In the genomic region with DNA sequence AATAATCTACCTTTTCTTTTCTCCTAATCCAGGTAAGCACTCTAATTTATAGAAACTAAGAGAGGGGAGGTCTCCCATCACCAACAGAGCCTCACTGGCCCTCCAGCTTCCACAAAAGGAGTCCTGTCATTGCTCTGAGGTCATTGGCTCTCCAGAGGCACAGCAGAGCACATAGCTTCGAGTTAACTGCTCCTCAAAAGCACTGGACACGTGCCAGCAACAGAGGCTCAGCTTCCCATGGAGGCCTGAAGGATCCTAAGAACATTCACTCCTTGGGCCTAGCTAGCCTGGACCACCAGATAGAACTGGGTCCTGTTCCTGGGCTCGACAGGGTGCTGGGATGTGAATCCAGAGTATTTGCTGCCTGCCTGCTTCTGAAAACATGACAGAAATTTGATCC, we compare ENCODE assay signal across 8 mouse cellular contexts. TPM values are rescaled to one million over a fixed set of nuclear protein-coding genes. Genes with fewer than 3 reads are reported as not detected.
A peak's percentile ranks its signal among the peaks of the same experiment; 100 is the strongest.
DNase-seq lines count a peak whose midpoint lies in the region; ATAC-seq and TF ChIP-seq lines count a peak whose summit lies in the region.
"Had no signal": no experiment of that assay in that cellular context is flagged by ENCODE, and none has a peak within 500 bp of the region (broad histone marks: within the 10 kb centered on the region; RNA-seq: fewer than 3 reads in every experiment).

No protein-coding gene starts in this region.

- no peak overlapping the region for H3K27ac ChIP-seq in limb, embryonic 14.5 days (replicated peaks; ENCODE audit: low read depth, low read length)
- H3K27ac ChIP-seq in liver, embryonic 11.5 days (ENCODE audit: low read depth, low read length), result no peak overlapping the region
- H3K27ac ChIP-seq: hindbrain, embryonic 15.5 days had no signal

- peak; percentile 41 for DNase-seq in layer of hippocampus, adult 11-12 months (ENCODE audit: low spot score)
- DNase-seq in layer of hippocampus, postnatal 36 days, result no peak
- DNase-seq in adrenal gland, postnatal 36 days, result peak; percentile 51 to 66
- DNase-seq in cerebellum, postnatal 10 days, result peak; percentile 68
- DNase-seq in limb, embryonic 14.5 days (ENCODE audit: low spot score), result peak; percentile 25
- DNase-seq in liver, embryonic 11.5 days (ENCODE audit: low spot score), result no peak
- no peak for DNase-seq in spleen, postnatal 10 days (ENCODE audit: low spot score in 2 of 2)

- H3K27me3 ChIP-seq in limb, embryonic 14.5 days (ENCODE audit: control insufficient read depth, insufficient read depth, low read length), result no peaks in the 10 kb centered on the region
- no peaks in the 10 kb centered on the region for H3K27me3 ChIP-seq in liver, embryonic 11.5 days (replicated peaks; ENCODE audit: control insufficient read depth, insufficient read depth, low read length)
- H3K27me3 ChIP-seq: hindbrain, embryonic 15.5 days had no signal

- ATAC-seq in limb, embryonic 14.5 days (ENCODE audit: low FRiP score, low read depth), result no peak
- ATAC-seq in liver, embryonic 11.5 days (replicated peaks; ENCODE audit: low FRiP score), result no peak

- TF ChIP-seq POLR2A in limb, embryonic 14.5 days (IDR thresholded peaks at IDR 0.05; ENCODE audit: borderline replicate concordance, extremely low read depth, insufficient read depth, insufficient read length), result no peak

- H3K36me3 ChIP-seq in limb, embryonic 14.5 days (ENCODE audit: control insufficient read depth, insufficient read depth, low read length), result 0 out of 2 replicates have a peak, but pooled peaks cover 6% of the 10 kb centered on the region
- no peaks in the 10 kb centered on the region for H3K36me3 ChIP-seq in liver, embryonic 11.5 days (ENCODE audit: control insufficient read depth, insufficient read depth, low read length)
- H3K36me3 ChIP-seq: hindbrain, embryonic 15.5 days had no signal

- H3K4me2 ChIP-seq in limb, embryonic 14.5 days (replicated peaks; ENCODE audit: low read depth, low read length, severe bottlenecking), result no peak overlapping the region
- H3K4me2 ChIP-seq in liver, embryonic 11.5 days, result no peak overlapping the region
- H3K4me2 ChIP-seq: hindbrain, embryonic 15.5 days had no signal

- peaks cover 18% of the 10 kb centered on the region for H3K4me1 ChIP-seq in limb, embryonic 14.5 days (ENCODE audit: control insufficient read depth, insufficient read depth, low read length)
- peaks cover 24% of the 10 kb centered on the region for H3K4me1 ChIP-seq in liver, embryonic 11.5 days (replicated peaks; ENCODE audit: control insufficient read depth, insufficient read depth, low read length)

- no peaks in the 10 kb centered on the region for H3K9me3 ChIP-seq in limb, embryonic 14.5 days (ENCODE audit: control insufficient read depth, low read length)
- H3K9me3 ChIP-seq in liver, embryonic 11.5 days (ENCODE audit: control insufficient read depth, low read length), result no peaks in the 10 kb centered on the region
- H3K9me3 ChIP-seq: hindbrain, embryonic 15.5 days had no signal

- no peak overlapping the region for H3K4me3 ChIP-seq in limb, embryonic 14.5 days (replicated peaks; ENCODE audit: low read length)
- H3K4me3 ChIP-seq in liver, embryonic 11.5 days (ENCODE audit: low read depth, low read length), result no peak overlapping the region
- H3K4me3 ChIP-seq: hindbrain, embryonic 15.5 days had no signal

- 27% methylated on average over 3 of the region's 3 CpGs for WGBS in limb, embryonic 14.5 days
- WGBS in liver, embryonic 11.5 days, result 53% methylated on average over 3 of the region's 3 CpGs

- H3K9ac ChIP-seq in limb, embryonic 14.5 days (ENCODE audit: low read depth, low read length, severe bottlenecking), result no peak overlapping the region
- H3K9ac ChIP-seq in liver, embryonic 11.5 days (ENCODE audit: low read depth, low read length), result no peak overlapping the region
- H3K9ac ChIP-seq: hindbrain, embryonic 15.5 days had no signal

RNA-seq across cellular contexts. Expression of a gene that starts 21.8 kb away (rescaled TPM):
- total RNA-seq in layer of hippocampus, postnatal 36 days (2021), result 10 to 100 TPM; 37.3 to 41.4 TPM
- 10 to 100 TPM; 40.7 to 46.4 TPM for total RNA-seq in adrenal gland, postnatal 36 days (2021)
- polyA plus RNA-seq in limb, embryonic 14.5 days (2012; rRNA removed), result 40.3 and 41.9 TPM in 2 replicates
- 13.2 and 15.1 TPM in 2 replicates for polyA plus RNA-seq in limb, embryonic 14.5 days (2014; fragmentation: Nextera tagmentation; extraction: Ambion mirVana)
- 6.2 and 8.3 TPM in 2 replicates for polyA plus RNA-seq in liver, embryonic 11.5 days (2014; fragmentation: Nextera tagmentation; extraction: Ambion mirVana)

Comparison
In these comparisons a context has a peak if more than half of its experiments do, and no peak if none do; other contexts are left out.
1. DNase-seq: peak in layer of hippocampus, adult 11-12 months (single experiment), adrenal gland, postnatal 36 days (2 of 2), cerebellum, postnatal 10 days (2 of 2) and limb, embryonic 14.5 days (single experiment); none in layer of hippocampus, postnatal 36 days (0 of 2), liver, embryonic 11.5 days (single experiment) and spleen, postnatal 10 days (0 of 2).